Mouse (Mus musculus): ENCODE measurements around the gene Gm10134. TPM values are rescaled to one million over a fixed set of nuclear protein-coding genes. Genes with fewer than 3 reads are reported as not detected.
A peak's percentile ranks its signal among the peaks of the same experiment; 100 is the strongest.

Gm10134 gene
- polyA plus RNA-seq, 1 experiment, result not detected

DNA sequence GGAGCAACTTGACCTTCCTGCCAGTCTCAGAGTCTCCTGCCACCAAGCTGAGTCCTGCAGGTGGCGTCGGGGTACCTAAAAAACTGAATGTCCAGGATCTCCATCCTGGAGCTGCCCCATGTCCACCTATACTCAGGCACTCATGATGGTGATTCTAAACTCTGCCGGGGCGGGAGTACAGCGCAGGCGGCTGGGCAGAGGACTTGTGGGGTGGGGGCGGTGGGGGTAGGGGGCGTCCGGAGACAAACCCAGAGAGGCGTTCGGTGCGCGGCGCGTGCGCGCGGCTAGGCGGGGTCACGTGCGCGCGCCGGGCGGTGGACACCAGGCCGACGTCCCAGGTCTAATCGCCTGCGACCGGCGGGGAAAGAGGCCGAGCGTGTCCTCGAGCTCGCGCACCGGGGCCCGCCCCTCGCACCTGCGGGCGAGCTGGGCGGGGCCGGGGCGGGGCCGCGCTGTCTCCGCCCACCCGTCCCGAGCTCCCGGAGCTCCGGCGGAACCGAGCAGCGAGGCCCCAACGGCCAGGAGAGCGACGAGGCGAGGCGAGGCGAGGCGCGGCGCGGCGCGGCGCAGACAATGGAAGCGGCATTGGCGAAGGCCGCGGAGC, 7.0 kb downstream of the Gm10134 start, which contains the start of gene Ralgds:
Gene Ralgds, plus strand, starts transcription at position 328 of the 604 bp plus-strand sequence.
- no peaks in the 10 kb centered on the region for H3K36me3 ChIP-seq (ENCODE audit: control insufficient read depth, insufficient read depth)
- peak within 1 kb of the TSS; percentile 70 for H3ac ChIP-seq (ENCODE audit: control insufficient read depth, insufficient read length, low read depth)
- no peak for TF ChIP-seq MAX (IDR thresholded peaks at IDR 0.05)
- no peak for TF ChIP-seq CTCF (IDR thresholded peaks at IDR 0.05; ENCODE audit: control insufficient read depth, insufficient read depth, insufficient read length)
- no peak for TF ChIP-seq USF1 (IDR thresholded peaks at IDR 0.05; ENCODE audit: low read depth)
- TF ChIP-seq MYOD1 (IDR thresholded peaks at IDR 0.05; ENCODE audit: control insufficient read depth, insufficient read length, low read depth), result no peak
- TF ChIP-seq MYOG (IDR thresholded peaks at IDR 0.05; ENCODE audit: control insufficient read depth, extremely low read depth, insufficient read length), result no peak
- no peak for TF ChIP-seq CEBPB (IDR thresholded peaks at IDR 0.05; ENCODE audit: low read depth)
- no peak for TF ChIP-seq FOSL1 (IDR thresholded peaks at IDR 0.05; ENCODE audit: insufficient read depth, low read length, poor library complexity, severe bottlenecking)
- H3K4me3 ChIP-seq (ENCODE audit: insufficient read depth, poor library complexity, severe bottlenecking), result peak within 1 kb of the TSS; percentile 23
- H3K27me3 ChIP-seq (ENCODE audit: control insufficient read depth, insufficient read depth, insufficient read length), result peaks cover 18% of the 10 kb centered on the region
- no peaks in the 10 kb centered on the region for H3K79me2 ChIP-seq (ENCODE audit: control insufficient read depth, insufficient read depth)
- no peaks in the 10 kb centered on the region for H3K79me3 ChIP-seq (ENCODE audit: low read depth)

DNA sequence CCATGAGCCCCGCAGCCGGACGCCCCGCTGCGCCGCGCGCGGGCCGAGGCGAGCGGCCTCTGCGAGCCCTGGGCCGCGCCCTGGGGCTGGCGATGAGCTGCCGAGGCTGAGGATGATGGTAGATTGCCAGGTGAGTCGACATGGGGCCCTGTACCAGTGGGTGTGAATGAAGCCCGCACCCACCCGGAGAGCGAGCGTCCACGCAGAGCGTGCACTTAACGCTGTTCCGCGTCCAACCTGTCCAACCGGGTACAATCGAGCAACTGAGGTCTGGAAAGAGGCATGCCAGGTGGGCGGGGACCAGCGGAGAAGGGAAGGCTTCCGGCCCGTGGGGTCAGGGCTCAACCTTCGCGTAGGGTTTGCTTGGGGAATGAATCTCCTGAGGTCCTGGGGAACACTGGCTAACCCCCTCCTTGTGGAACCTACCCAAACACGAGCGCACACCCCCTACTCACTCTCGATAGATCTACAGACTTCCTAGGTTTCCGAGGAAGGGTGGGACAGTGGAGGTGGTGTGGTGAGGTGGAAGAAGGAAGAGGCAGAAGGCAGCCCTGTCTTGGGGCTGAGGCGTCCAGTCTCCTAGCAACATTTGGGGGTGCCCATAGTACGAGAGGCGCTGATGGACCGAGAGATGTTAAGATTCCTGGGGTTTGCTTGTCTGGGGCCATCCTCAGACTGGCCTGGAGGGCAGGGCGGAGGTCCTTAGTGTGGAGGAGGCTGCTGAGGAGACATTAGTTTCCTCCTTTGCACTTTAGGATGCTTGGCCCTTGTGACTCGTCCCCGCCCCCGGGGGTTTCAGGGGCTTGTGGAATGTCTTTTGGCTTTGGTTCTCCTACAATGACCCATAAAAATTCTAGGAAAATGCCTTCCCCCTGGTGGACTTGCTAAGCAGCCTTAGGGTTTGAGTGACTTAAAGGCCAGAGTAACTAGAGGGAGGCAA, 7.8 kb downstream of the Gm10134 start:
- H3ac ChIP-seq (ENCODE audit: control insufficient read depth, insufficient read length, low read depth), result peak overlapping the region; percentile 70
- no peaks in the 10 kb centered on the region for H3K79me2 ChIP-seq (ENCODE audit: control insufficient read depth, insufficient read depth)
- H3K4me3 ChIP-seq (ENCODE audit: insufficient read depth, poor library complexity, severe bottlenecking), result peak overlapping the region; percentile 23
- no peaks in the 10 kb centered on the region for H3K79me3 ChIP-seq (ENCODE audit: low read depth)
- H3K36me3 ChIP-seq (ENCODE audit: control insufficient read depth, insufficient read depth), result no peaks in the 10 kb centered on the region
- H3K27me3 ChIP-seq (ENCODE audit: control insufficient read depth, insufficient read depth, insufficient read length), result peaks cover 18% of the 10 kb centered on the region
- no peak for TF ChIP-seq CEBPB (IDR thresholded peaks at IDR 0.05; ENCODE audit: low read depth)
- TF ChIP-seq CTCF (IDR thresholded peaks at IDR 0.05; ENCODE audit: control insufficient read depth, insufficient read depth, insufficient read length), result no peak
- TF ChIP-seq MYOG (IDR thresholded peaks at IDR 0.05; ENCODE audit: control insufficient read depth, extremely low read depth, insufficient read length), result no peak
- TF ChIP-seq MAX (IDR thresholded peaks at IDR 0.05), result no peak
- TF ChIP-seq USF1 (IDR thresholded peaks at IDR 0.05; ENCODE audit: low read depth), result no peak

DNA sequence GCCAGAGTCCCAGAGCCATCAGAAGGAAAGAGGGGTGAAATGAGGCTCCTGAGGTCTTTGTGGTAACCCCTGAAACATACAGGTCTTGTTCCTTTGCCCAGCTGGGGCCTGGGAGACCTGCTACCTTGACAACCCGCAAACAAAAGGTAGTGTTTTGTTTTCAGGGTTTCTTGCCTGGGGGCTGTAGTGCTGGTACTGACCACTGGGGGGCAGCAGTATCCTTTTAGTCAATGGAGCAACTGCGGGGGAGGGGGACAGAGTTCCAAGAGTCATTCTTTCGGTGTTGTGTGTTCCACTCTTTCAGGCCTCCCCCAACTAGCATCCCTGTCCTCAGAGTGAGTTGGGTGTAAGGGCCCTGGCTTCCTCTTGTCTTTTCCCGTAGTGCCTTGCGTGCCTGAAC, 8.6 kb downstream of the Gm10134 start:
- no peaks in the 10 kb centered on the region for H3K79me2 ChIP-seq (ENCODE audit: control insufficient read depth, insufficient read depth)
- no peak overlapping the region for H3K4me3 ChIP-seq (ENCODE audit: insufficient read depth, poor library complexity, severe bottlenecking)
- no peak for TF ChIP-seq MYOG (IDR thresholded peaks at IDR 0.05; ENCODE audit: control insufficient read depth, extremely low read depth, insufficient read length)
- TF ChIP-seq USF1 (IDR thresholded peaks at IDR 0.05; ENCODE audit: low read depth), result no peak
- no peak for TF ChIP-seq MAX (IDR thresholded peaks at IDR 0.05)
- no peak for TF ChIP-seq CEBPB (IDR thresholded peaks at IDR 0.05; ENCODE audit: low read depth)
- no peak for TF ChIP-seq MYOD1 (IDR thresholded peaks at IDR 0.05; ENCODE audit: control insufficient read depth, insufficient read length, low read depth)
- TF ChIP-seq CTCF (IDR thresholded peaks at IDR 0.05; ENCODE audit: control insufficient read depth, insufficient read depth, insufficient read length), result peak; percentile 57
- TF ChIP-seq FOSL1 (IDR thresholded peaks at IDR 0.05; ENCODE audit: insufficient read depth, low read length, poor library complexity, severe bottlenecking), result no peak
- peaks cover 15% of the 10 kb centered on the region for H3K27me3 ChIP-seq (ENCODE audit: control insufficient read depth, insufficient read depth, insufficient read length)
- no peak overlapping the region for H3ac ChIP-seq (ENCODE audit: control insufficient read depth, insufficient read length, low read depth)
- no peaks in the 10 kb centered on the region for H3K36me3 ChIP-seq (ENCODE audit: control insufficient read depth, insufficient read depth)
- no peaks in the 10 kb centered on the region for H3K79me3 ChIP-seq (ENCODE audit: low read depth)

DNA sequence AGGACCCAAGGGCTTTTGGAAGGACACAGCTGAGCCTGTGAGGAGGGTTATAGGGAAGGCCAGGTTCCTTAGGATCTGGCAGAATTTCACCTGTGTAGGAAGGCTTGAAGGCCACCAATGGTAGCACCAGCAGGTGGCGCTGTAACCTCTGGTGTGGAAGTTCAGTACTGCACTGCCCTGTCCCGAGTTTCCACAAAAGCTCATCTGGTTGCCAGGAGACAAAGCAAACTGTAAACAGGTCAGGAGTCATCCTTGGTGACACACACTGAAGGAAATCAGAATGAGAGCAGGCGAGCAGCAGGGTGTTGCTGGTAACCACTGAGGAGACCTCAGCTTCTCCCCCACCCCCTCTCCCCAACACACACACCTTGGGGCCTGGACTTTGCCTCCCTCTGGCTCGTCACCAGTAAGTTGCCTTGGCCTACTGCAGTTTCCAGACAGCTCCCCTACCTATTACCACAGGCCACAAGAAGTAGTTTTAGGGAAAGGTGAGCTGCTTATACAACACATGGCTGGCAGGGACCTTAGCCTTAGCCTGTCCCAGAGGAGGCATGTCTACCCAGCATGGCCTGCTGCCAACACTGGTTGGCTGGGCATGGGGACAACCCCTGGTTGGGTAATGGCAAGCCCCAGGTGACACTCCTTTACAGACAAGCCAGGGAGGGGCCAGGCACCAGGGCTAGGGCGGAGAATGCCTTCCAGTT, 11.5 kb downstream of the Gm10134 start:
- H3ac ChIP-seq (ENCODE audit: control insufficient read depth, insufficient read length, low read depth), result no peak overlapping the region
- no peaks in the 10 kb centered on the region for H3K36me3 ChIP-seq (ENCODE audit: control insufficient read depth, insufficient read depth)
- TF ChIP-seq FOSL1 (IDR thresholded peaks at IDR 0.05; ENCODE audit: insufficient read depth, low read length, poor library complexity, severe bottlenecking) (no peak), CEBPB (IDR thresholded peaks at IDR 0.05; ENCODE audit: low read depth) (no peak), USF1 (IDR thresholded peaks at IDR 0.05; ENCODE audit: low read depth) (no peak), MYOG (IDR thresholded peaks at IDR 0.05; ENCODE audit: control insufficient read depth, extremely low read depth, insufficient read length) (no peak), MAX (IDR thresholded peaks at IDR 0.05) (peak; percentile 15), MYOD1 (IDR thresholded peaks at IDR 0.05; ENCODE audit: control insufficient read depth, insufficient read length, low read depth) (no peak), CTCF (IDR thresholded peaks at IDR 0.05; ENCODE audit: control insufficient read depth, insufficient read depth, insufficient read length) (peak; percentile 80)
- H3K79me2 ChIP-seq (ENCODE audit: control insufficient read depth, insufficient read depth), result no peaks in the 10 kb centered on the region
- H3K79me3 ChIP-seq (ENCODE audit: low read depth), result no peaks in the 10 kb centered on the region
- no peaks in the 10 kb centered on the region for H3K27me3 ChIP-seq (ENCODE audit: control insufficient read depth, insufficient read depth, insufficient read length)
- no peak overlapping the region for H3K4me3 ChIP-seq (ENCODE audit: insufficient read depth, poor library complexity, severe bottlenecking)

DNA sequence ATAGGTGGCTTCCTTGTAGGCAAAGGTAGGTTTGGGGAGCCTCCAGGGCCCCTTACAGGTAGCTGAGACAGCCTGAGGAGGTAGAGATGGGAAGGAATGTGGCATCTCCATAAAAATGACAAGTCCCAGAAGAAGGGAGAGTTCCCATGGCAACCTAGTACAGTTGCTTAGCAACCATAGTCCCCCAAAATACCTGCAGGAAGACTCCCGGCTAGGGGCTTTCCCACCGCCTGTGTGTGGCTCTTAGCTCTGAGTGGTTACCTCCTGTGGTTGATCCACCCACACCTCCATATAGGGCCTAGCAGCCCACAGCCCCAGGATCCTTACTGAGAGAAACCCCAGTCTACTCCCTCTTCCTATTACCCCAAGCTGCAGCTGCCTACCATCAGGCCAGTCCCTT, 12.3 kb downstream of the Gm10134 start:
- Histone ChIP-seq H3K4me3 (ENCODE audit: insufficient read depth, poor library complexity, severe bottlenecking) (no peak overlapping the region), H3ac (ENCODE audit: control insufficient read depth, insufficient read length, low read depth) (no peak overlapping the region), H3K79me3 (ENCODE audit: low read depth) (no peaks in the 10 kb centered on the region), H3K79me2 (ENCODE audit: control insufficient read depth, insufficient read depth) (no peaks in the 10 kb centered on the region), H3K27me3 (ENCODE audit: control insufficient read depth, insufficient read depth, insufficient read length) (no peaks in the 10 kb centered on the region), H3K36me3 (ENCODE audit: control insufficient read depth, insufficient read depth) (no peaks in the 10 kb centered on the region)
- TF ChIP-seq CEBPB (IDR thresholded peaks at IDR 0.05; ENCODE audit: low read depth) (no peak), MYOG (IDR thresholded peaks at IDR 0.05; ENCODE audit: control insufficient read depth, extremely low read depth, insufficient read length) (no peak)

All from C2C12 (cell line).